Mouse (Mus musculus) MEL (cell line): Measurements from ENCODE around the gene Efna4.

ENCODE experiments used
- CTCF ChIP-seq, 3 experiments: IDR thresholded peaks in 2 of 3; conservative IDR thresholded peaks in 1 of 3; 2 replicates each; pipeline ENCODE4 v1.5.1; 2011 to 2012; ENCODE audit warnings: low read length in 3 of 3, low read depth in 2 of 3, mild to moderate bottlenecking in 2 of 3, improper control_type of control experiment in 1 of 3, inconsistent platforms in 1 of 3, mixed read lengths in 1 of 3, moderate library complexity in 1 of 3; ENCODE audit not compliant: control insufficient read depth in 1 of 3, insufficient read depth in 1 of 3, poor library complexity in 1 of 3, severe bottlenecking in 1 of 3
- E2F4 ChIP-seq: IDR thresholded peaks from 2 replicates; pipeline ENCODE4 v1.6.1; 2011; ENCODE audit warnings: low read depth, low read length, improper control_type of control experiment, borderline replicate concordance
- EP300 ChIP-seq, 2 experiments: IDR thresholded peaks; 2 replicates each; pipeline ENCODE4 v1.6.1; 2011; ENCODE audit warnings: improper control_type of control experiment in 2 of 2, low read length in 2 of 2, low read depth in 1 of 2, mild to moderate bottlenecking in 1 of 2
- USF2 ChIP-seq, 2 experiments: IDR thresholded peaks; 2 replicates each; pipeline ENCODE4 v1.6.1; 2011 to 2012; ENCODE audit warnings: improper control_type of control experiment in 2 of 2, low read length in 2 of 2, borderline replicate concordance in 1 of 2, inconsistent platforms in 1 of 2, low read depth in 1 of 2, mild to moderate bottlenecking in 1 of 2; ENCODE audit not compliant: insufficient read depth in 1 of 2
- ZC3H11A ChIP-seq: IDR thresholded peaks from 2 replicates; pipeline ENCODE4 v1.6.1; 2012; ENCODE audit warnings: low read depth, mild to moderate bottlenecking, inconsistent platforms, low read length, improper control_type of control experiment

DNA sequence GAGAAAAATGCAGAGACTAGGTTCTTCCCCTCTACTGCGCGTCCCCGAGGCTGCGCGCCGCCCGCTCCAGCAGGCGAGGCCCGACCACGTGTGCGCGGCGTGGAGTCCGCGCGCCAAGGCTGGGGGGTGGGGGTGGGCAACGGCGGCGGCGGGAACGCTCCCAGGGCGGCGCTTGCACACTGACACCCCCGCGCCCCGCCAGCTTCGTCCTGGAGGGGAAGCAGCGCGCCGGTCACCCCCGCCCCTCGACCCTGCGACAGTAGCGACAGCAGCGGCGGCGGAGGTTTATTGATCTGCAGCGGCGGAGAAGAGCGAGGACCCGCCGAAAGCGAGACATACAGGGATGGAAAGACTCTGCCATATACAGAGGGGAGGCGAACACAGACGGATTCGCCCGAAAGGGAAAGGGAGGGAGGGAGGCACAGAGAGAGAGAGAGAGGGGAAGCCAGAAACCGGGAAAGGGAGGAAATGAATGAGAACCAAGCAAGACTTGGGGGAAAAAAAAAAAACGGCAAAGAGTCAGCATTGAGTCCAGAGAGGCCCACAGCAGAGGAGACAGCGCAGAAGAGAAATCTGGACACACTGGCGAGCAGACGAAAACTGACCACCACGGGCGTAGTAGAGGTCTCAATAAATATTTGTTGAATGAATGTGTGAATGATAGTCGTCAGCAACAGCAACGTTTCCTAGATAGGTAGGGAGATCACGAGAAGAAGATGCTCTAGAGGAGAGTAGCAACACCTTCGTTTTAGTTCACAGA, 18.1 kb downstream of the Efna4 start:
- TF ChIP-seq ZC3H11A (no peak), CTCF (IDR thresholded peaks at IDR 0.05 in 2 of 3, conservative IDR thresholded peaks at IDR 0.05 in 1 of 3; ENCODE audit: control insufficient read depth in 1 of 3, insufficient read depth in 1 of 3, low read depth in 2 of 3, low read length in 3 of 3, poor library complexity in 1 of 3, severe bottlenecking in 1 of 3) (no peak), EP300 (IDR thresholded peaks at IDR 0.05; ENCODE audit: low read depth in 1 of 2, low read length in 2 of 2) (no peak), USF2 (IDR thresholded peaks at IDR 0.05; ENCODE audit: borderline replicate concordance in 1 of 2, insufficient read depth in 1 of 2, low read depth in 1 of 2, low read length in 2 of 2) (no peak), E2F4 (no peak)
